Mouse (Mus musculus): ENCODE measurements around the gene Hes6. TPM values are rescaled to one million over a fixed set of nuclear protein-coding genes. Genes with fewer than 3 reads are reported as not detected.

Hes6 gene
- total RNA-seq, 2 experiments from 2014 or later = 61.6 to 65.6 TPM

DNA sequence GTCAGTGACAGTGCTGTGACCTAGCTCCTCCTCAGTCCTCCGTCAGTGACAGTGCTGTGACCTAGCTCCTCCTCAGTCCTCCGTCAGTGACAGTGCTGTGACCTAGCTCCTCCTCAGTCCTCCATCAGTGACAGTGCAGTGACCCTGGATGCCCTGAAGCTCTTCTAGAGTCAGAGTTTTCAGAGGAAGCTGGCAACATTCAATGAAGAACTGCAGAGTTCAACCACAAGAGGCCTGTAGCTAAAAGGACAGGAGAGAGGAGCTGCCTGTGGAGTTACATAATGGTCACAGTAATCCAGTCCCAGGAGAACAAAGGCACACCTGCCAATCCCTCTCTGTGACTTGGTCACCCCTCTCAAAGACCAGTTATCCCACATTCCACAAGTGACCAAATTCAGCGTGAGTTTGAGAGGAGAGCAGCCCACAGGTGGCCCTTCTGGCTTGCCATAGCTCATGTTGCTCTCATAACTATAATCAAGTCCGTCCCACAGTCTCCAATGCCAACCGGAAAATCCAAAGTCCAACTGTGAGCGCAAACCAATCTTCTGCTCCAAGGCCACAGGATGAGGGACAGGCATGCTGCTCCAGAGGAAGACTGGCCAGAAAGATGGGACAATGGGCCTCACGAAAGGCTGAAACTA lies 28.6 kb upstream of the Hes6 start:
- intact Hi-C loops (cut with DNase I) = no loop called here
- no peak for DNase-seq

DNA sequence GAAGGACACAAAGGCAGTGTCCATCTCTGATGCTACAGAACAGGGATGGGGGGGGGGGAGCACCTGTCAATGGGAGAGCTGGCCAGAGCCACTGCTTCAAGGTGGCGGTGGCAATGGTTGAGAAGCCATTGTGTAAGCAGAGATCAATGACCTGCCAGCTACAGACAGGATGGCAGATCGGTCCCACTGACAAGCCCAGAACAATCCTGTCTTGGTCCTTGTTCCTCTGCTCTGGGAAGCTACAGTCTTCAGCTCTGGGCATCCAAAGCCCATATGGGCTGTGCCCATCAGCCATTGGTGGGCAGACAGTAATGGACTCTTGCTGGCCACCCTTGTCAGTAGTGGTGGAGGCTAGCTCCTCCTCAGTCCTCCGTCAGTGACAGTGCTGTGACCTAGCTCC lies 28.0 kb upstream of the Hes6 start:
- intact Hi-C loops (cut with DNase I) = no loop called here
- no peak for DNase-seq

DNA sequence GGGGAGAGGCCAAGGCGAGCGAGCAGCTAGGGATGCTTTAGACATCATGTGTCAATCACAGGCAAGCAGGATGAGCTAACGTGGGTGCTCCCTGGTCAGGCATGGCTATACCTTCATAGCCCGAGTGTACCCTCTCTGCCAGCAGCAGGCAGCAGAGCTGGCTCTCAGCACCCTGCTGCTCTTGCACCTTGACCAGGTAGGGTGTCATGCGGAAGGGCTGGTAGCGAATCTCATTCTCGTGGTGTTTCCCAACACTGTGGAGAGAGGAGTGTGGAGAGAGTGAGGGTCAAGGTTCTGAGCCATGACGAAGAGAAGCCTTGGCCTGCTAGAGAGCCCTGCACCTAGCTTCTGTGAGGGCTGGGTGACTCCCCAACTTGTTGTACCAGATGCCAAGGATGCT lies 25.9 kb upstream of the Hes6 start:
- DNase-seq = no peak
- intact Hi-C loops (cut with DNase I) = no loop called here

DNA sequence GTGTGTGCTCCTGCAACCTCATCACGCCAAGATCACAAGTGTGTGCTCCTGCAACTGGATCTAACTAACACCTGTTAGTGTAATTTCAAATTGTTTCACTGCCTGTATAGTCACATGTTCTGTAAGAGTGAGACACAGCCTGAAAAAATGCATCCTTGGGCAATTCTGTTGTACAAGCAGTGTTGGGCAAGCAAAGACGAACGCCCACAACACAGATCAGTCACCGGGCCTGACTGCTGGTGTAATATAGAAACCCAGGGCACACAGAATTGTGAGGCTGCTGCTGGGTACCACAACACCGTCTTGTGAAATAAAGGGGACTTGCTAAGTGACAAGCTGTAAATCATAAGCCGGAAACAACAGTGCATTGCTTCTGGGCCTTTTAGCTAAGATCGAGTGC lies 23.7 kb upstream of the Hes6 start:
- no peak for DNase-seq
- intact Hi-C loops (cut with DNase I) = no loop called here

GRCm38 (mm10) chr1:91437083-91437400 lies 23.2 kb upstream of the Hes6 start:
- DNase-seq = no peak
- intact Hi-C loops (cut with DNase I) = no loop called here

GRCm38 (mm10) chr1:91436380-91437082 lies 22.7 kb upstream of the Hes6 start:
- intact Hi-C loops (cut with DNase I) = no loop called here

DNA sequence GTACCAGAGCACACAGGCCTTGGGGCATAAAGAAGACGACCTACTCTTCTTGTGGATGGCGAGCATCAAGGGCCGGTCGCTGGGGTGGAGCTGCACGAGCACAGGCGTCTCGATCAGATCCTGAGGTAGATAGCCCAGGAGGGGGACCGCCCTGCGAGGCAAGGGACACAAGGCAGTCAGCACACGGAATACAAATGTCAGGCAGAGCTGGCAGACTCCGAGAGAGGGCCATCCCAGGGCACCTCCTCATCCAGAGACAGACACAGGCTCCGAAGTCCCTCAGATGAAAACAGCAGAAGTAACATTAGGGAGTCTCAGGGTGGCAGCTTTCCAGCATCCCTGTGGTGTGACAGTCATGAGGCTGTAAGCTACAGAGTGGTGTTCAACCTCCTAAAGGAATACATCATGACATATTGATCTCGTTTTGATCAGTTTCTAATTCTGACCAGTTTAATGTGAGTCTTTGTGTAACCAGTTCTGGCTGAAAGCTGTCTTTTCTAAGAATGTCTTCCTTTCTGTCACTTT lies 21.8 kb upstream of the Hes6 start:
- intact Hi-C loops (cut with DNase I) = no loop called here
- DNase-seq = peak; percentile 55

More at GRCm38 (mm10) chr1:91436380-91437082, 22.7 kb upstream of the Hes6 start:
- peak; percentile 67 for DNase-seq

DNA sequence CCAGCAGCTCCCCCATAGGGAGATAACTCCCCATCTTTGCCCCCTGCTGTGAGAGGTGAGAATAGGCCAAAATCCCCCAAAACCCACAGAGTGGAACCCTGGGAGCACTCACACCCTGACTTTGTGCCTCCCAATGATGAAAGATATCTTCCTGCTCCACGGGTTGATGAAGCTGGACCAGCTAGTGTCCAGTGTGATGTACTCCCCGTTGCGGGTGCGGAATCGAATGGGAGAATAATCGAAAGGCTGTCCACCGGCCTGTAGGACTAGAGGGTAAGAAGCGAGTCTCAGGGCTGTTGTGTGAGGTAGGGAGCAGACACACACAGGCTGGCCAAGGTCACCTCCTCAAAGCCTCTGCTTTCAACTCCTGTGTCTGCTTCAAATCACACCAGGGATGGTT lies 21.1 kb upstream of the Hes6 start:
- intact Hi-C loops (cut with DNase I) = no loop called here
- DNase-seq = no peak

DNA sequence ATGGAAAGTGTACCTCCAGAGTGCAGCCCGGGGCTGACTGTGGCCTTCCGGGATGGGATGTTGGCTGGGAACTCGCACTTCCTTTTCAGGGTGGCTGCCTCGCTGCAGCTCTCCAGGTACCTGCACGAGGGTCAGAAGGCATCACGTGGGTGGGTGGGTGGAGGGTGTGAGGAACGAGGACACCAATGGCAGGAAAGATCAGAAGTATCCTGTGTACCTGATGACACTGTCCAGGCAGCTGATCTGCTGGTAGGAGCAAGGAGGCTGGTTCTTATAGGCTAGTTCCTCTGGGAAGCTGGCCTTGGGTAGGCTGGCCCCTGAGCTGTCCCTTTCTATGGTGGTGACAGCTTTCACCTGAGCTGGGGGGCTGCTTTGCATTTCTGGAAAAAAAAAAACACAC lies 16.9 kb upstream of the Hes6 start:
- intact Hi-C loops (cut with DNase I) = no loop called here
- no peak for DNase-seq

DNA sequence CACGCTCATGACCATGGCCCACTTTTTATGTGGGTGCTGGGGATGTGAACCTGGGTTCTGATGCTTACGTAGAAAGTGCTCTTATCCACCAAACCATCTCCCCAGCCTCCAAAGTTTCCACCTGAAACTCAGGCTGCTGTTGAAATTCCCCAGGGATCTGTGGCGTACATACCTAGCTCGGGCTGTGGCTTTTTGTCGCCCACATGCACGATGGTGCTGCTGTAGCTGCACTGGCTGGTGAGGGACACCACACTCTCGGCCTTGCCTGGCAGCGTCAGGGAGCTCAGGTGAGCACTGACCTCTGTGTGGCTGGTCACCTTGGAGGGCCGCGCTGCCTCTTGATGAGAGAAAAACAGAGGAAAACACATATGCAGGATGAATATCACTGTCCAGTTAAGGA lies 15.4 kb upstream of the Hes6 start:
- intact Hi-C loops (cut with DNase I) = loop anchor here (5.0 kb wide), 1 partner anchor 53 kb away; no protein-coding TSS in a partner anchor

DNA sequence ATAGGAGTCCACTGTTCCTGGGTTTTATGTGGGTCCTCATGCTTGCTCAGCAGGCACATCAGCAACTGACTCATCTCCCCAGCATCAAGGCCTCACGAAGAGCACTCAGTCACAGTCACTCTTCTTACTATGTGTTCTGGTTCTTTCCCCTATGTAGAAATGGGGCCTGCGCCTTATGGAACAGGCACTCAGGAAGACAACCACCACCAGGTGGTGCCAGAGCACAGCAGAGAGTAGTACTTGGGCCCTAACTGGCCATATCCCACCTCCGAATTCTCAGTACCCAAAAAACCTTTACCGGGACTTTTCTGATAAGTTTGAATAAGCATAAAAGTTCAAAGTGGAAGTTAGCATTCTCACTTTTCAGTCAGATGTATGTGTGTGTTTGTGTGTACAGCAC lies 14.8 kb upstream of the Hes6 start:
- peak; percentile 91 for DNase-seq
- intact Hi-C loops (cut with DNase I) = loop anchor here (5.0 kb wide), 1 partner anchor 54 kb away; no protein-coding TSS in a partner anchor

More for the DNA sequence above, 15.4 kb upstream of the Hes6 start:
- no peak for DNase-seq

GRCm38 (mm10) chr1:91426397-91426796 lies 12.6 kb upstream of the Hes6 start:
- no peak for DNase-seq
- intact Hi-C loops (cut with DNase I) = loop anchor here (5.0 kb wide), 1 partner anchor 56 kb away; no protein-coding TSS in a partner anchor

- intact Hi-C loops (cut with DNase I) = no loop called here
- no peak for DNase-seq
Observed at GRCm38 (mm10) chr1:91420601-91421065, 6.8 kb upstream of the Hes6 start.

GRCm38 (mm10) chr1:91419862-91420600 lies 6.2 kb upstream of the Hes6 start:
- DNase-seq = no peak
- intact Hi-C loops (cut with DNase I) = no loop called here

DNA sequence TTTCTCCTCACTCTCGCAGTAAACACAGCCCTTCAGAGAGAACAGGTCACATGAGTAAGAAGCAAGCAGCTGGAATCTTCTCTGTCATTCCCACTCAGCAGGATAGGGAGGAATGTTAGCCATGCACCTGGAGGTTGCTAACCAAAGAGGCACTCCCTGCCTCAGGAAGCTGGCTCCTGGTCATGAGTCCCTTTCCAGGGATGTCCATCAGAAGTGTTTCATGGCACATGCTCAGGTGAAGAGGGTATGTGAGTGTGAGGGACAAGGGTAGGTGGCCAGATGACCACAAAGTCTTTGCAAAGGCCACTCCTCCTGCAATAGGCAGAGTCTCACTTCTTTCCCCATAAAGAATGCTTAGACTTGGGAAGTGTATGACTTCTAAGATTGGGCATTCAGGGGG lies 4.2 kb upstream of the Hes6 start:
- intact Hi-C loops (cut with DNase I) = no loop called here
- DNase-seq = no peak

DNA sequence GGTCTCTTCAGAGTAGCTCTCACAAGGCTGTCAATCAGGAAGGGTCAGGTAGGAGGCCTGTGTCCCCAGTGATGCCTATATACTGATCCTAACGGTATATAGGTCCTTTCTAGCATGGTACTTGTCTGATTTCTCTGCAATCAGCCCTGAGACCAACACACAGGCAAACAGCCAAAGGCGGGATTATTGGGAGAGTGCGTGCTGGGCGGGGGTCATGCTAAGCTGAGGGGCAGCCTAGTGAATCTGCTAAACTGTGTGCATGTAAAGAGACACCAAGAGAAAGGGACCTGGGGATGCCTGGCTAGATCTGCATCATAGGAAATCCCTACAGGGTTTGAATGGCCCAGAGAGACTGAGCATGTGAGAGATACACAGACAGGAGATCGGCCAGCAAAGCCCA lies 1.5 kb upstream of the Hes6 start:
- peak; percentile 59 for DNase-seq
- intact Hi-C loops (cut with DNase I) = no loop called here

- intact Hi-C loops (cut with DNase I) = no loop called here
- DNase-seq = peak; percentile 46
Observed at GRCm38 (mm10) chr1:91414903-91415302, 1.1 kb upstream of the Hes6 start.

- DNase-seq = no peak
- intact Hi-C loops (cut with DNase I) = no loop called here
Observed at GRCm38 (mm10) chr1:91413536-91413897, 321 bp downstream of the Hes6 start.

- intact Hi-C loops (cut with DNase I) = no loop called here
- peak; percentile 96 for DNase-seq
Observed at GRCm38 (mm10) chr1:91413030-91413506, 770 bp downstream of the Hes6 start.

DNA sequence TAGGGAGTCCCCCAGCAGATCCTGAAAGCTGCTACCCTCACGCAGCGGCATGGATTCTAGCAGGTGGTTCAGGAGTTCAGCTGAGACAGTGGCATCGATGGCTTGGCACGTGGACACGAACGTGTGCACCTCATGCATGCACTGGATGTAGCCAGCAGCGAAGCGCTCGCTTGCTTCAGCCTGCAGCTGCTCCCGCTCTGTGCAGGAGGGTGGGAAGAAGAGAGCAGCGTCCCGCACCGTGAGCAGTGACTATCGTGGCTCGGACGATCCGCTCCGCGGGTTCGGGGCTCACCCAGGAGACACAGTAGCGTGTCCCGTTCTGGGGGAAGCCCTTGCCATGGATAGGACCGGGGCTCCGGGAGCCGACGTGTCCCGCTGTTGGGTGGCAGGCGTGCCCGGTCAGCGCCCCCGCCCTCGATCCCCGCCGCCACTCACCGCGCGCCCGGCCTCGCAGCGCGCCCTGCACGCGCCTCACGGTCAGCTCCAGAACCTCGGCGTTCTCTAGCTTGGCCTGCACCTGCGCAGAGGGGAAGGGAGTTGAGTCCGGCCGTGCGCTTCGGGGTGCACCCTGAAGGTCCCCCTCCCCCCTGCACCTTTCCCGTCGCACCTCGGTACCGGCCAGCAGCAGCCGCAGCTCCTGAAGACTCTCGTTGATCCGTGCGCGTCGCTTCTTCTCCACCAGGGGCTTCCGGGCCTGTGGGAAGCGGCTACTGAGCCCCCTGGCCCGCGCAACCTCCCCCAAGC lies 1.4 kb downstream of the Hes6 start:
- intact Hi-C loops (cut with DNase I) = no loop called here
- DNase-seq = peak; percentile 38
